Mouse (Mus musculus) intestine, postnatal 0 days (tissue): ENCODE results near the gene Atrnl1. TPM values are rescaled to one million over a fixed set of nuclear protein-coding genes. Genes with fewer than 3 reads are reported as not detected.
"Not testable (repeated sequence)": the region's sequence is repeated elsewhere in the genome, so short reads cannot be mapped to it uniquely, and the experiment has no call there.

Experiments used
- ATAC-seq: fragments of 200-750 bp; cut with Nextera tagmentation; 2 replicates; pipeline ENCODE4 v1.8.0; 2017; ENCODE audit warnings: mild to moderate bottlenecking, moderate TSS enrichment, moderate library complexity
- H3K27ac ChIP-seq: fragments of 300-500 bp; sonication (generic); 2 replicates; pipeline ENCODE4 v1.5.1; 2014; ENCODE audit warnings: mild to moderate bottlenecking, low read depth, low read length, moderate library complexity
- H3K27me3 ChIP-seq: fragments of 300-500 bp; sonication (generic); replicated peaks from 2 replicates; pipeline ENCODE4 v1.6.1; 2014; ENCODE audit warnings: low read length, mixed read lengths; ENCODE audit not compliant: control insufficient read depth, insufficient read depth
- H3K36me3 ChIP-seq: fragments of 300-500 bp; sonication (generic); 2 replicates; pipeline ENCODE4 v1.6.1; 2014; ENCODE audit warnings: mild to moderate bottlenecking, moderate library complexity; ENCODE audit not compliant: control insufficient read depth, insufficient read depth
- H3K4me1 ChIP-seq: fragments of 300-500 bp; sonication (generic); replicated peaks from 2 replicates; pipeline ENCODE4 v1.6.1; 2014; ENCODE audit warnings: antibody characterized with exemption, low read length, mixed read lengths; ENCODE audit not compliant: control insufficient read depth, insufficient read depth
- H3K4me2 ChIP-seq: fragments of 300-500 bp; sonication (generic); replicated peaks from 2 replicates; pipeline ENCODE4 v1.6.1; 2014; ENCODE audit warnings: low read depth, mild to moderate bottlenecking, moderate library complexity
- H3K4me3 ChIP-seq: fragments of 300-500 bp; sonication (generic); 2 replicates; pipeline ENCODE4 v1.5.1; 2014; ENCODE audit warnings: low read depth, low read length
- H3K9ac ChIP-seq: fragments of 300-500 bp; sonication (generic); 2 replicates; pipeline ENCODE4 v1.6.1; 2014; ENCODE audit warnings: mild to moderate bottlenecking, low read depth, low read length
- H3K9me3 ChIP-seq: fragments of 300-500 bp; sonication (generic); 2 replicates; pipeline ENCODE4 v1.6.1; 2016; ENCODE audit warnings: mixed run types; ENCODE audit not compliant: control insufficient read depth
- CTCF ChIP-seq: sonication (generic); IDR thresholded peaks from 2 replicates; pipeline ENCODE4 v1.5.1; 2016; ENCODE audit warnings: low read depth, mild to moderate bottlenecking, control low read depth, antibody characterized with exemption, moderate library complexity
- WGBS: fragments of 180-500 bp; shearing (Covaris S2); extraction: QIAGEN DNeasy Blood & Tissue Kit; methylation state at CpG from one replicate; pipeline ENCODE4 v1.1.7; 2014; 5-methylcytosine and 5-hydroxymethylcytosine counted together
- polyA plus RNA-seq: library from polyadenylated mRNA; unstranded; fragments of >200 nt; fragmentation: Nextera tagmentation; extraction: Ambion mirVana; gene quantifications from 2 replicates; pipeline ENCODE4 v1.2.1, GENCODE M21; 2015

Atrnl1 gene
- polyA plus RNA-seq, 1 experiment from 2014 or later = 2.6 TPM

GRCm38 (mm10) chr19:57849915-57850314 lies 239.1 kb downstream of the Atrnl1 start:
- 67% methylated on average over 5 of the region's 7 CpGs for WGBS
- no peak for ATAC-seq
- Histone ChIP-seq H3K27me3 (no peaks in the 10 kb centered on the region), H3K27ac (no peak overlapping the region), H3K4me1 (no peaks in the 10 kb centered on the region), H3K36me3 (no peaks in the 10 kb centered on the region), H3K9ac (no peak overlapping the region), H3K9me3 (no peaks in the 10 kb centered on the region), H3K4me2 (no peak overlapping the region), H3K4me3 (no peak overlapping the region)
- no peak for TF ChIP-seq CTCF

GRCm38 (mm10) chr19:57868350-57868749 lies 257.5 kb downstream of the Atrnl1 start:
- no peak for TF ChIP-seq CTCF

GRCm38 (mm10) chr19:57870871-57871270 lies 260.0 kb downstream of the Atrnl1 start:
- no peak overlapping the region for H3K4me2 ChIP-seq
- no peak for TF ChIP-seq CTCF
- 66% methylated on average over 13 of the region's 13 CpGs for WGBS
- H3K4me3 ChIP-seq = no peak overlapping the region
- no peaks in the 10 kb centered on the region for H3K27me3 ChIP-seq
- H3K36me3 ChIP-seq = no peaks in the 10 kb centered on the region
- no peak overlapping the region for H3K9ac ChIP-seq
- no peaks in the 10 kb centered on the region for H3K9me3 ChIP-seq
- ATAC-seq = no peak
- H3K4me1 ChIP-seq = no peaks in the 10 kb centered on the region
- H3K27ac ChIP-seq = no peak overlapping the region

More at GRCm38 (mm10) chr19:57868350-57868749, 257.5 kb downstream of the Atrnl1 start:
- Histone ChIP-seq H3K4me1 (no peaks in the 10 kb centered on the region), H3K9ac (no peak overlapping the region), H3K4me3 (no peak overlapping the region), H3K4me2 (no peak overlapping the region), H3K36me3 (no peaks in the 10 kb centered on the region), H3K27me3 (no peaks in the 10 kb centered on the region), H3K27ac (no peak overlapping the region), H3K9me3 (no peaks in the 10 kb centered on the region)
- 67% methylated on average over 4 of the region's 4 CpGs for WGBS
- ATAC-seq = no peak

- Histone ChIP-seq H3K9me3 (no peaks in the 10 kb centered on the region), H3K4me2 (no peak overlapping the region), H3K27ac (no peak overlapping the region), H3K4me1 (no peaks in the 10 kb centered on the region), H3K27me3 (no peaks in the 10 kb centered on the region), H3K4me3 (no peak overlapping the region), H3K9ac (no peak overlapping the region), H3K36me3 (no peaks in the 10 kb centered on the region)
- 84% methylated on average over 6 of the region's 6 CpGs for WGBS
- ATAC-seq = no peak
- peak; percentile 55 for TF ChIP-seq CTCF
These were observed 265.2 kb downstream of the Atrnl1 start for GRCm38 (mm10) chr19:57876057-57876456.

- no peak overlapping the region for H3K27ac ChIP-seq
- no peak for ATAC-seq
- TF ChIP-seq CTCF = no peak
- no peaks in the 10 kb centered on the region for H3K27me3 ChIP-seq
- no peak overlapping the region for H3K9ac ChIP-seq
- H3K4me3 ChIP-seq = no peak overlapping the region
- H3K4me2 ChIP-seq = no peak overlapping the region
- H3K36me3 ChIP-seq = no peaks in the 10 kb centered on the region
- no peaks in the 10 kb centered on the region for H3K4me1 ChIP-seq
- WGBS = 93% methylated on average over 4 of the region's 4 CpGs
- H3K9me3 ChIP-seq = no peaks in the 10 kb centered on the region
These were observed 266.5 kb downstream of the Atrnl1 start for GRCm38 (mm10) chr19:57877343-57877742.

GRCm38 (mm10) chr19:57878583-57878982 lies 267.7 kb downstream of the Atrnl1 start:
- Histone ChIP-seq H3K4me2 (no peak overlapping the region), H3K9me3 (no peaks in the 10 kb centered on the region), H3K27ac (no peak overlapping the region), H3K9ac (no peak overlapping the region), H3K4me1 (no peaks in the 10 kb centered on the region), H3K36me3 (no peaks in the 10 kb centered on the region), H3K4me3 (no peak overlapping the region), H3K27me3 (no peaks in the 10 kb centered on the region)
- 67% methylated on average over 9 of the region's 9 CpGs for WGBS
- TF ChIP-seq CTCF = no peak
- no peak for ATAC-seq

GRCm38 (mm10) chr19:57879841-57880240 lies 269.0 kb downstream of the Atrnl1 start:
- ATAC-seq, H3K4me1 ChIP-seq, H3K4me2 ChIP-seq, H3K27me3 ChIP-seq, H3K4me3 ChIP-seq, H3K27ac ChIP-seq, H3K9ac ChIP-seq, H3K9me3 ChIP-seq, H3K36me3 ChIP-seq: not testable (repeated sequence)
- 62% methylated on average over 1 of the region's 1 CpGs for WGBS
